Mouse (Mus musculus) left cerebral cortex, postnatal 36 days (tissue): ENCODE measurements around the gene Syne3. TPM values are rescaled to one million over a fixed set of nuclear protein-coding genes. Genes with fewer than 3 reads are reported as not detected.

Experiments used
- DNase-seq, 2 experiments: peaks; one replicate each; pipeline ENCODE4 v3.0.0; 2021 to 2022; ENCODE audit warnings: low spot score in 2 of 2, mixed read lengths in 1 of 2
- intact Hi-C: fragments of 180-260 bp; cut with DNase I; formaldehyde crosslinking; loops from one replicate; pipeline ENCODE4 v1.15.1; 2025
- total RNA-seq, 2 experiments: library from RNA; stranded (reverse); gene quantifications; 2 replicates each; pipeline ENCODE4 v1.2.3; 2021

Gene Syne3
- total RNA-seq, result 1 to 10 TPM; 1.0 to 2.1 TPM

DNA sequence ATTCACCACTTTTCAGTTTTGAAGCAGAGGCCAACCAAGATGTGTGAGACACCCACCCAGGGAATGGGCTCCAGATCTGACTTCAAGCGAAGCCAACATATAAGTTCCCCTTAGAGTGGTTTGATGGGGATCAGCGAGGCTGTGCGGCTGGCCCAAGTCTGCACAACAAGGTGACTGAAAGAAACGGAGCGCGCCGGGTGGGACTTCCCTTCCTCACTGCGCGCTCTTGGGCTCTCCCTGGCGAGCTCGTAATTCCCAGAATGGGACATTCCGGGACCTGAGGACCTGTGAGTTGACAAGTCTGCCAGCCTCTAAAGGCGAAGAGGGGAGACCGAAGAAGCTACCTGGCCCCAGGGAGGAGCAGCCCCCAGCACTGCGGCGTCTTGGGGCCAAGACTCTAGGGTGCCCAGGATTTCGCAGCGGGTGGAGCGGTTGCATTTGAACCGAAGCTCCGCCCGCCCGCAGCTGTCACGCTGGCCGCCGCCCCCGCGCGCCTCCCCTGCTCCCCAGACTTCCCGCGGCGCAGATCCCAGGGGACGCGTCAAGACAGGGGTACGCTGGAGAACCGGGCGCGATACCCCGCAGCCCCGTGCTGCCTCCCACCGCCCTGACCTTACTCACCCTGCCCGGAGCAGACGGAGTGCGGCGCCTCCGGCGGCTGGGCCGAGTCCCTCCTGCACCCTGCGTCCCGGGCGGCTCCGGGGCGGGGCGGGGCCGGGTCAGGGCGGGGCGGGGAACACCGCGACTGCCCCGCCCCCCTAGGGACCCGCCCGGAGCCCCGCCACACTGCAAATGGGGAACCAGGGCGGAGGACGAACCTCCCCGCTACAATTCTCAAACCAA, at the start of gene Syne3:
Syne3 (minus strand) TSS at position 440 of the 843 bp plus-strand sequence.
- intact Hi-C loops, result loop anchor here (5.0 kb wide), 2 partner anchors 32 to 52 kb away; no protein-coding TSS in a partner anchor
- peak; percentile 73 for DNase-seq

DNA sequence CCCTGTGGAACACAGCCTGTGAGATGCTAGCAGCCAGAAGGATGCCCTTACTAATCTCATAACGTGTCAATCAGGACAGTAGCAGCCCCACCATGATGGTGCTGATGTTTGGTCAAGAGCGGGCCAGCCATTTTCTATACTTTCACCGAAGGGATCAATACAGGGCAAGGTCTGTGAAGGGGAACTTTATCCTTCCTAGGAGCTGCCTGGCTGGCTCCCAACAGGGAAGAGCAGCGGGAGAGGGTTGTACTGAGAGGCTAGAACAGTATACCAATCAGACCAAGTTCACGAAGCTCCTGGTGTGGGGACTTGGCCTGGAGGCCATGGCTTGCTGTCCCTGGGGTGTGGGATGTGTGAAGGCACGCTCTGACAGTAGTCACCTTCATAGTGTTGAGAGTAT, 45.7 kb upstream of the Syne3 start:
- no peak for DNase-seq
- intact Hi-C loops, result loop anchor here (10.0 kb wide), 1 partner anchor 289 kb away; no protein-coding TSS in a partner anchor

- intact Hi-C loops, result loop anchor here (5.0 to 10.0 kb wide), 2 partner anchors 291 to 428 kb away; no protein-coding TSS in a partner anchor
- no peak for DNase-seq
Measured at GRCm38 (mm10) chr12:105054041-105054440, 44.4 kb upstream of the Syne3 start.

- DNase-seq, result peak; percentile 48 to 55
- intact Hi-C loops, result loop anchor here (1.0 to 10.0 kb wide), 4 partner anchors 54 to 431 kb away; no protein-coding TSS in a partner anchor
Measured at GRCm38 (mm10) chr12:105050898-105051297, 41.3 kb upstream of the Syne3 start.

DNA sequence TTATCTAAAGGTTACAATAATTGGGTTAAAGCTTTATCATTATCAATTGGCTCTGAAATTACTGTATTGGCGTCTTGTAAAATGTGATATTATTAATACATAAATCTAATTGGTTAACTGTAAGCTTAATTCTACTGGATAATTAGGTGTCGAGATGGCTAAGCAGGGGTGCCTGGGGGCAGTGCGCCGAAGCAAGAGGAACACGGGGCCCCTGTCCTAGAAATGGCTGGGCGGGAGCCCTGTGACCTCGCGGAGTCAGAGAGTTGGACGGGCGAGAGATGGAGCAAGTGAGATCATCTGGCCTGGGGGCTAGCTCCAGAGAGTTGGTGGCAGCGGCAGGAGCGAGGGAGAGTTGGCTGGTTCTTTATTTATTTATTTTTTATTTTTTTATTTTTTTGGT, 40.2 kb upstream of the Syne3 start:
- intact Hi-C loops, result loop anchor here (2.0 to 10.0 kb wide), 3 partner anchors 55 to 432 kb away; no protein-coding TSS in a partner anchor
- DNase-seq, result no peak

DNA sequence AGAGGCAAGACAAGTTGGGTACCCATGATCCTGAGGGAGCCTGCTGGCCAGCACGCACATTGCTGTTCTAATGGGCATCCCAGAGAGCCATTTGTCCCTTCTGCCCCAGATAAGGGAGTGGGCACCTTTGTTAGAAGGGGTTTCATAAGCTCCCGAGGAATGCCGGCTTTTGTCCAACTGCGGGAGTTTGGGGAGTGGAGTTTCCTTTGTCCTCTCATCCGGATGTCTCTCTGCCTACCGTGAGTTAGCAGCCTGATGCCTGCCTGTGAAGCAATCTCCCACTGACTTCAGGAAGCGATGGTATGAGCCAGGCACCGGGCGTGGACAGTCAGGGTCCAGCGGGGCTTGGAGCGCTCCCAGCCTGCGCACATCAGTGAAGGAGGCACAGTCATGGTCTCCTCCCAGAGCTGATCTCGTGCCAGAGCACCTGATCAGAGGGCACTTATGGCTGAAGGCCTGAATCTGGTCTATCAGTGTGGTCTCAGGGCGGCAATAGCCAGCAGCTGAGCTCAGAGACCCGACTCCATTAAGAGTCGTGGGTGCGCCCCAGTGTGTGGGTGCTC, 38.8 kb upstream of the Syne3 start:
- intact Hi-C loops, result no loop called here
- DNase-seq, result no peak

GRCm38 (mm10) chr12:105044775-105045174, 35.2 kb upstream of the Syne3 start:
- DNase-seq, result no peak
- intact Hi-C loops, result no loop called here

GRCm38 (mm10) chr12:105043081-105043480, 33.5 kb upstream of the Syne3 start:
- intact Hi-C loops, result no loop called here
- no peak for DNase-seq

GRCm38 (mm10) chr12:105040950-105041349, 31.3 kb upstream of the Syne3 start:
- no peak for DNase-seq
- intact Hi-C loops, result no loop called here

GRCm38 (mm10) chr12:105039578-105040289, 30.1 kb upstream of the Syne3 start:
- intact Hi-C loops, result loop anchor here (10.0 kb wide), 1 partner anchor 285 kb away; the partner anchor contains the start of gene Dicer1
- no peak for DNase-seq

DNA sequence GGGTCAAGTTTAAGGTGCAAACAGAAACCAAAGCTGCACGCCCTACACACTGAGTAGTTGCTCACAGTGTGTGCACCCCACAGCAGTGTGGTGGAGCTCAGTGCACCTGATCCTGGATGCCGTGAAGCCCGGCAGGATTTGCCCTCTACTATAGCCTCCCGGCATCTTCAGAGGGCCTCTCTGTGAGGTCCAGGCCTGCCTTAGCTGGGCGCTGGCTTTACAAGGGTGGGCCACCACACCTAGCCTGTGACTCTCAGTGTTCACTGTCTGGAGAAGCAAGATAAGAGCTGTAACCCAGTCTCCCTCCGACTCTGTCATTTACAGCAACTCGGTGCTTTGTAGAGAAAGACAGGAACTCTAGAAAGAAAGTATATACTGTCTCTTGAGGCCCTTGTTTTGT, 29.3 kb upstream of the Syne3 start:
- no peak for DNase-seq
- intact Hi-C loops, result loop anchor here (10.0 kb wide), 1 partner anchor 284 kb away; the partner anchor contains the start of gene Dicer1

- no peak for DNase-seq
- intact Hi-C loops, result loop anchor here (10.0 kb wide), 1 partner anchor 283 kb away; the partner anchor contains the start of gene Dicer1
Measured at GRCm38 (mm10) chr12:105038211-105038610, 28.6 kb upstream of the Syne3 start.

GRCm38 (mm10) chr12:105034130-105034769, 24.6 kb upstream of the Syne3 start:
- intact Hi-C loops, result loop anchor here (10.0 kb wide), 1 partner anchor 279 kb away; the partner anchor contains the start of gene Dicer1
- DNase-seq, result no peak

DNA sequence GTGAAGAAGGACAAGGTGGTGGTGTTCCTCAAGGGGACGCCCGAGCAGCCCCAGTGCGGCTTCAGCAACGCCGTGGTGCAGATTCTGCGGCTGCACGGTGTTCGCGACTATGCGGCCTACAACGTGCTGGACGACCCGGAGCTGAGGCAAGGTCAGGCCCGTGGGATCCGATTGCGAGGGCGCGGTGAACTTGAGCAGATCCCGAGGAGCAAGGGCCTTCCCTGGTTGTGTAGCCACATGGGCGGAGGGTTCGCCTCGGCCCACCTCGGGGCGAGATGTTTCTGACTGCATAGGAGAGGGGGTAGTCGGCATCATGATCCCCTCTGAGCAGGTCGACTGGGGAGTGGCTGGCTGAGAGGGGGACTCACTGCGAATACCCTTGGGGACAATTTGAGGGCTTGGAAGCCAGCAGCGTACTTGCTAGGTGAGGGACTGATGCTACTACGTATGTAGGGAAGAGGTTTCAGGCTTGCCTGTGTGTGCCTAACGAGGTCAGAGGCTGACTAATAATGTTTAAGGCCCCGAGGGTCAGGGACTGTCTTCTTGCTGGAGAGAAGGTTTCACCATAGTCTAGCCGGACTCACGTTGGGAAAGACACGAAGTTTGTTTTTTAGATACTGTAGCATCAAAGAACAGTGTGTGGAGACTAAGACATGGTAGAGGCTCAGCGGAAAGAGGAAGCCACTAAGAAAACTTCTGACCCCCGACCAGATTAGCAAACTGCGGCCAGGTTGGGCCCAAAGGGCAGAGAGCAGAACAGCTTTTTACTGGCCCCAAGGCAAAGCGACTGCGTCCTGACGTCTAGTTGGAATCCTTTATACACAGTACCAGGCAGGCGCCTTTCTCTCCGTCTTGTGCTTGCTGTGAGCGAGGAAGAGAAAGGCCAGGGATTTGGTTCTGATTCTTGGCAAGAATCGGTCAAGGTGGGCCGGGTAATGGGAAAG, 23.5 kb upstream of the Syne3 start:
- no peak for DNase-seq

DNA sequence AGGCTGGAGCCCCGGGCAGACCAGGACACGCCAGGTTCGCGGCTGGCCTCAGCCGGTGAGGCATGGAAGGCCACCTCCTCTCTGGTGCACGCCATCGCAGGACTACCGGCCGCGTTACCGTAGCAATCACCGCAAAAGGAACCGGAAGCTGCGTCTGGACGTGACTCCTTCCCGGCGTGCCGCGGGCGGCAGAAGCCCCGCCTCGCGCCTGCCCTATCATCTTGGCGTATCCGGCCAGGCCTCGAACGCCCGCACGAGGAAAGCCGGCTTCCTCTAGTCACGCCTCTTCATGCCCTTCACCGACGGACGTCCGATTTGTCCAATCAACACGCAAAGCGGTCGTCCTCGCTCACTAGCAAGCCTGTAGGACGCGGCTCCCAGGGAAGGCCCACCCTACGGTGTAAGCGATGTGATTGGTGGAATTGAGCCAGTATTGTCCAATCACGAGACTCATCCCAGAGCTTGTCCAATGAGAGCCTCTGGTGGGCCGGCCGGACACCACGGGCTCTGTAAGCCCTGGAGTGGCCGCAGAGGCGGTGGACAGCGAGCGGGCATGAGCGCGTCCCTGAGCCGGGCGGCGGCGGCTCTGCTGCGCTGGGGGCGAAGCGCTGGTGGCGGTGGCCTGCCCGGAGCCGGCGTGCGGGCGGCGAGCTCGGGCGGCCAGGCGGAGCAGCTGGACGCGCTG, 22.7 kb upstream of the Syne3 start, which contains the start of gene Glrx5:
Glrx5 (plus strand) TSS at position 542 of the 685 bp plus-strand sequence.
- DNase-seq, result peak; percentile 100
- intact Hi-C loops, result loop anchor here (10.0 kb wide), 1 partner anchor 277 kb away; the partner anchor contains the start of gene Dicer1

More for the DNA sequence above, 23.5 kb upstream of the Syne3 start:
- intact Hi-C loops, result loop anchor here (10.0 kb wide), 1 partner anchor 278 kb away; the partner anchor contains the start of gene Dicer1

GRCm38 (mm10) chr12:105031081-105032058, 21.8 kb upstream of the Syne3 start:
- intact Hi-C loops, result loop anchor here (10.0 kb wide), 1 partner anchor 277 kb away; the partner anchor contains the start of gene Dicer1

More at GRCm38 (mm10) chr12:105031081-105032058, 21.8 kb upstream of the Syne3 start:
- DNase-seq, result no peak
